Mouse (Mus musculus) bone marrow macrophage, adult 2 months (primary cell): Measurements from ENCODE around the gene Sdk2.

Source experiments
- CTCF ChIP-seq: IDR thresholded peaks from 2 replicates; pipeline ENCODE4 v1.5.1; 2012; ENCODE audit warnings: low read depth, mild to moderate bottlenecking, low read length, moderate library complexity
- POLR2A ChIP-seq: IDR thresholded peaks from 2 replicates; pipeline ENCODE4 v1.6.1; 2012; ENCODE audit warnings: mild to moderate bottlenecking, low read depth, low read length, borderline replicate concordance

GRCm38 (mm10) chr11:113888156-113888750 is 178.6 kb downstream of the Sdk2 start:
- TF ChIP-seq POLR2A (no peak), CTCF (no peak)
